Mouse (Mus musculus) left cerebral cortex, postnatal 4 days (tissue): ENCODE measurements around the gene Rem1. TPM values are rescaled to one million over a fixed set of nuclear protein-coding genes. Genes with fewer than 3 reads are reported as not detected.

Experiments used
- DNase-seq: peaks from one replicate; pipeline ENCODE4 v3.0.0-alpha.2; 2022
- intact Hi-C: fragments of 180-260 bp; cut with DNase I; formaldehyde crosslinking; loops from one replicate; pipeline ENCODE4 v1.15.1; 2025
- total RNA-seq, 2 experiments: library from RNA; stranded (reverse); gene quantifications; 2 replicates each; pipeline ENCODE4 v1.2.3; 2021

Rem1 gene
- total RNA-seq = under 1 TPM; 0.62 to 0.86 TPM

- DNase-seq = no peak
- intact Hi-C loops = no loop called here
These were observed at the start of gene Rem1 for GRCm38 (mm10) chr2:152626774-152627591. TSS of gene Rem1 (plus strand) at chr2:152626951.

DNA sequence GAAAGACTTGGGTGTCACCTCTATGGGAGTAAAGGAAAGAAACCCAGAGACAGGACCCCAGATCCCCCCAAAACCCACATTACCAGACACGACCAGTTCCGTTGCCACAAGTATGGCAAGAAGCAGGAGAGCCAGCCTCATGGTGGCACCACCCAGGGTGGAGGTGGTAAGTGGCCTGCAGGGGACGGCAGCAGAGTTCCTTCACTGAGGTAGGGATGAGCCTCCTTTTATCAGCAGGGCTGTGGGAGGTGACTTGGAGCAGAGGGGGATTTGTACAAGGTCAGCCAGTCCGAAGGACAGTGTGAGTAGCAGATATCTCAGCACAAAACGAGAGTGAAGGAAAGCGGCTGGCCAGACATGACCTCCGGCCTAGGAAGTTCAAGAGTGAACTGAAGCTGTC, 46.6 kb upstream of the Rem1 start, which contains the start of gene Defb19:
Defb19 (minus strand) TSS at position 206 of the 400 bp plus-strand sequence.
- no peak for DNase-seq
- intact Hi-C loops = no loop called here

GRCm38 (mm10) chr2:152580612-152581011, 46.1 kb upstream of the Rem1 start:
- no peak for DNase-seq
- intact Hi-C loops = no loop called here

GRCm38 (mm10) chr2:152586926-152587560, 39.7 kb upstream of the Rem1 start:
- intact Hi-C loops = no loop called here
- DNase-seq = peak; percentile 10

DNA sequence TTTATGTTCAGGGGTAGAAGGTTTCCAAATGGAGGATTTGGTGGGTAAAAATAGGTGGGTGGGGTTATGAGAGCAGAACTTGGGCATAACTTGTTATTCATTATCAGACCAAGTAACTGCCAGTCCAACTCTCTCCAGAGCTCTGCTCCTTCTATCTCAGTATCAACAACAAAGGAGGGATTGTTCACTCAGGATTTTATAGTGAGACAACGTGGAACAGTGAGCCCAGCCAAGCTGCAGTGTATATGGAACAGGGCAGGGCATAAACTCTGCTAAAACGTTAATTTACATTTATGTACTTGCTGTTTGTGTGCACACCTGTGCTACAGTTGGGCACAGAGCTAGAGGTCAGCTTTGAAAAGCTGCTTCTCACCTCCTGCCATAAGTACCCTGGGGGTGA, 38.3 kb upstream of the Rem1 start:
- no peak for DNase-seq
- intact Hi-C loops = no loop called here

DNA sequence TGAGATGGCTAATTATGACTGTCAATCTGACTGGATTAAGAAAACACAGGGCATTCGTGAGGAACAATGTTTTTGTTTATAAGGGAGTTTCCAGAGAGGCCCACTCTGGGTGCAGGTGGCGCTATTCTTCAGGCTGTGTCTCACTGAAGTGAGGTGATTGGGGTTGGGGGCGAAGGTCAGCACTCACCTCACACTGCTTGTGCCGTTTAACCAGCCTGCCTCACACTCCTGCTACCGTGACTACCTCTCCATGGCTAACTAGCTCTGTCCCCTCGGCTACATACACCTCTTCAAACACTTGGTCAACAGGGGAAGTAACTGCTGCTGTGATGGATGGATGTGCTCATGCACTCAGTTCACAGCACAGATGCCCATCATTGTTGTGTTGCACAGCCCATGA, 37.7 kb upstream of the Rem1 start:
- intact Hi-C loops = no loop called here

DNA sequence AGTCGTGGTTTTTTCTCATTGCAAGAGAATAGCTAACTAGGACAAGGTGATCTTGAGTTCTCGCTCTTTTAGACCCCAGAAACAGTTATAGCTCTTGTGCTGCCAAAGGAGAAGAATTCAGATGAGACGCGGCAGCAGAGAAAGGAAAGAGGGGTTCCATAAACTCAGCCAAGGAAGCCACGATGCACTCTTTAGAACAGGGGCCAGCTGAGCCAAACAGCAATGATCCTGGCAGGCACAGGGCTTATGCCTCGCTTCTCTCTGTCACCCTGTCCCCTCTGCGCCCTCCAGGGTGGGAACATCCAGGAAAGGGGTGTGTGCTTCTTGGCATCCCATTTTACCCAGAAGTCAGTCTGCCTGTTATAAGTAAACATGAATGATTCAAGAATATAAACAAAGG, 27.5 kb upstream of the Rem1 start, which contains the start of gene Defb45:
Defb45 (minus strand) TSS at position 101 of the 400 bp plus-strand sequence.
- intact Hi-C loops = no loop called here
- no peak for DNase-seq

More for the DNA sequence above, 37.7 kb upstream of the Rem1 start:
- no peak for DNase-seq

DNA sequence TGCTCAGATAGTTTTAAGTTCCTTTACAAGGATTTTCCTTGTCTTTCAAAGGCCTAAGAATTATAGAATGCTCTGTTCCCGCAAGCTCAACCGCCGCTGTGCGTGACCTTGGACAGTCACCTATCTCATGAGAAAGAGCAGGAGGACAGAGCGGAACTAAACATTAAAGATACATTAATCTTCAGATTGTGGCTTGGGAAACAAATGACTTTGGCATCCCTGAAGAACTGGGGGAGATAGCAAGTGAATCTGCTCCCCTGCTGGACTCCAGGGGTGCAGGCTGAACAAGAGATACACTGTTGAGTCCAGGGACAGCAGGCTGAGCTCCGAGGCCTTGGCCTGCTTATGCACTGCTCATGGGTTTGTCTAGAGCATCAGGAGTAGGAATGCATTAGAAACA, 26.7 kb upstream of the Rem1 start:
- DNase-seq = no peak
- intact Hi-C loops = no loop called here

- no peak for DNase-seq
- intact Hi-C loops = no loop called here
These were observed 25.3 kb upstream of the Rem1 start for GRCm38 (mm10) chr2:152601275-152601960.

DNA sequence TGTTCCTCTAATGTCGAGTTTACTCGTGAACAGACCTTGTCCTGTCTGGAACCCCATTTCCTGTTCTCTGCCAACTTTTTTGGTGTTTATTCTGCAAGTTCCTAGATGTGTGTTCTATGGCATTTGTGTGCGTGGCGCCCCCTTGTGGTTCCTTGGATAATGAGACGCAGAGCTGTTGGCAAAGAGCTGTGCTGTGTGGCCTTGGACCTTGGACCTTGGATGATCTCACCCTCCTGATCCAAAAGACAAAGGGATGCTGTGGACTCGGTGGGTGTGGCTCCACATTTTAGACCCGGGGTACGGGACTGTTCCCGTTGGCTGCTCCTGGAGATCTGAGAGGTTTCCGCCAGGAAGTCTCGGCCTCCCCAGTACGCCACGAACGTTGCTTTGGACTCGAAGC, 22.7 kb upstream of the Rem1 start, which contains the start of gene Defb36:
Defb36 (plus strand) TSS at position 271 of the 400 bp plus-strand sequence.
- DNase-seq = peak; percentile 24
- intact Hi-C loops = no loop called here

- intact Hi-C loops = no loop called here
- DNase-seq = no peak
These were observed 19.0 kb upstream of the Rem1 start for GRCm38 (mm10) chr2:152607746-152608145.

DNA sequence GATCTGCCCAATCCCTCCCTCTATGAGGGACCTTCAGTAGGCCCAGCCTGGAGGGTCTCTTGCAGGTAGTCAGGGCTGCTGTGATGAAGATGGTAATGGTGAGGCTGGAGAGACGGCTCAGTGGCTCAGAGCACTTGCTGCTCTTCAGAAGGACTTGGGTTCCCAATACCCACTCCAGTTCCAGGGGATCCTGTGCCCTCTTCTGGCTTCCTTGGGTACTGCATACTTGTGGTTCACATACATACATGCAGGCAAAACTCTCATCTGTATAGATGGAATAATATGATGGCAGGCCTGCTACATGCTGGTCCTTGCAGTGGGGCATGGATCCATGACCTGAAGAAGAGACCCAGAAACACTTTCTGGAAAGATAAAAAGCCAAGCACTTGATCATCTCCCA, 18.0 kb upstream of the Rem1 start:
- intact Hi-C loops = no loop called here
- no peak for DNase-seq

DNA sequence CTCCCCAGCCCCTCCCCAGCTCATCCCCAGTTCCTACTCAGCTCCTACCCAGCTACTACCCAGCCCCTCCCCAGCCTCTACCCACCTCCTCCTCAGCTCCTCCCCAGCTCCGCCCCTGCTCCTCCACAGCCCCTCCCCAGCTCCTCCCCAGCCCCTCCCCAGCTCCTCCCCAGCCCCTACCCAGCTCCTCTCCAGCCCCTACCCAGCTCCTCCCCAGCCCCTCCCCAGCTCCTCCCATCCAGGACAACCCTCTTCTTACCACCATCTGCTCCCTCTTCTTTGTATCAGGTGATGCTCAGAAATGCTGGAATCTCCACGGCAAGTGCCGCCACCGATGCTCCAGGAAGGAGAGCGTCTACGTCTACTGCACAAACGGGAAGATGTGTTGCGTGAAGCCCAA, 14.6 kb upstream of the Rem1 start:
- peak; percentile 8 for DNase-seq
- intact Hi-C loops = loop anchor here (10.0 kb wide), 1 partner anchor 223 kb away; the partner anchor contains the start of gene Bcl2l1

DNA sequence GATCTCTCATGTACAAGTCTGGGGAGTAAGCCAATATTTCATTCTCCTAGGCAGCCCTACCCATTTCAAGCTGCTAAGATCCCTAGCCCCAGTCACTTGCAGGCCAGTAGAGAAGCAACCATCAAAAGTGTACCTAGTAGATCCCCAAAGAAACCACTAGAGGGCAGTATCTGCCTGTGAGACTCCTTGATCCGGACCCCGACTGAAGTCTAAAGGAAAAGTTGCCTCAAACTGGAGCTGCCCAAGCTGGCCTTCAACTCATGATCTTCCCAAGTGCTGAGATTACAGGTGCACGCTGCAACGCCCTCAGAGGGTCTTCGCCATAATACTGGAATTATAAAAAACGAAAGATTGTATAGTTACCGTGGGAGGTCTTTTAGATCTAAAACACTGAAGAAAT, 11.2 kb upstream of the Rem1 start:
- DNase-seq = peak; percentile 30
- intact Hi-C loops = loop anchor here (5.0 to 10.0 kb wide), 3 partner anchors 42 to 219 kb away; partner anchors contain the start of gene Bcl2l1

DNA sequence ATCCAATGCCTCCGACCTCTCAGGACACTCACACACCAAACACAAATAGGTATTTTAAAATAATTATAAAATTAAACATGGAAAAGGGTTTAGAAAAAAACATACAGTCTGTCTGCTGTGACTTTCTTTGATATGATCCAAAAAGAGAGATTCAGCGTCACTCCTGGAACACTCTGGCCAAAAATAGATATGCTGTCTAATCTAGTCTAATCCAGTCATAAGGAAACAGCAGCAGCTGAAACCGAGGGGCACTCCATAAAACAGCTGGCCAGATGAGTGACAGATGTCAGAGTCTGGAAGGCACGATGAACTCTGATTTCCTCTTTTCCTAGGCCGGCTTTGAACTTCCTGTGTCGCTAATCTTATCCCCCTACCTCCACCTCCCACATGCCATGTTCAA, 10.3 kb upstream of the Rem1 start:
- no peak for DNase-seq
- intact Hi-C loops = loop anchor here (5.0 to 10.0 kb wide), 3 partner anchors 41 to 218 kb away; partner anchors contain the start of gene Bcl2l1

- DNase-seq = no peak
- intact Hi-C loops = loop anchor here (5.0 to 10.0 kb wide), 3 partner anchors 40 to 217 kb away; partner anchors contain the start of gene Bcl2l1
These were observed 9.4 kb upstream of the Rem1 start for GRCm38 (mm10) chr2:152617374-152617773.

GRCm38 (mm10) chr2:152620367-152621134, 6.2 kb upstream of the Rem1 start:
- no peak for DNase-seq
- intact Hi-C loops = no loop called here

- no peak for DNase-seq
- intact Hi-C loops = no loop called here
These were observed 4.6 kb upstream of the Rem1 start for GRCm38 (mm10) chr2:152622151-152622550.

DNA sequence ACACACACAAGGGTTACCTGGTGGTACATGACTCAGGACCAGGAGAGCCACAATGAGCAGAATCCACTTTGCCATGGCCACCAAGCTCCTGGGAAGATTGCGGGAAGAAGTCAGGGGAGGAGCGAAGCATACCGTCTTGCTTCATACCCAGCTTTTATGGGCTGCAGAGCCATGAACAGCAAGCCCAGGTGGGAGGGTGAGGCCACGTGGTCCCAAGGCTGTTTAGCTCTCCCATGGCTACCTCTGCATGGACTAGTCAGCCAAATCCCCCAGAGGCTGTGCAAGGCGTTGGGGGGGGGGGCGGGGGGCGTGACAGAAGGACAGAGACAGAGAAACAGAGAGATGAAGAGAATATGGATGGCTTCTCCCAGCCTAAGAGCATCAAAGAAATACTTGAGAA, 3.8 kb upstream of the Rem1 start, which contains the start of gene Defb25:
Defb25 (minus strand) TSS at position 101 of the 400 bp plus-strand sequence.
- no peak for DNase-seq
- intact Hi-C loops = no loop called here

- no peak for DNase-seq
- intact Hi-C loops = no loop called here
These were observed 2.2 kb upstream of the Rem1 start for GRCm38 (mm10) chr2:152624566-152624965.
